Mouse (Mus musculus) cerebellum, adult 2 months (tissue): ENCODE measurements around the gene Gm49387.

Experiments
- CTCF ChIP-seq: fragments of 200-500 bp; IDR thresholded peaks from 2 replicates; pipeline ENCODE4 v1.5.1; 2011; ENCODE audit warnings: low read depth, mild to moderate bottlenecking, control low read depth, low read length, moderate library complexity, borderline replicate concordance; ENCODE audit not compliant: insufficient read depth
- POLR2A ChIP-seq: fragments of 200-500 bp; IDR thresholded peaks from 2 replicates; pipeline ENCODE4 v1.6.1; 2011; ENCODE audit warnings: low read length, control low read depth, borderline replicate concordance; ENCODE audit not compliant: insufficient read depth

DNA sequence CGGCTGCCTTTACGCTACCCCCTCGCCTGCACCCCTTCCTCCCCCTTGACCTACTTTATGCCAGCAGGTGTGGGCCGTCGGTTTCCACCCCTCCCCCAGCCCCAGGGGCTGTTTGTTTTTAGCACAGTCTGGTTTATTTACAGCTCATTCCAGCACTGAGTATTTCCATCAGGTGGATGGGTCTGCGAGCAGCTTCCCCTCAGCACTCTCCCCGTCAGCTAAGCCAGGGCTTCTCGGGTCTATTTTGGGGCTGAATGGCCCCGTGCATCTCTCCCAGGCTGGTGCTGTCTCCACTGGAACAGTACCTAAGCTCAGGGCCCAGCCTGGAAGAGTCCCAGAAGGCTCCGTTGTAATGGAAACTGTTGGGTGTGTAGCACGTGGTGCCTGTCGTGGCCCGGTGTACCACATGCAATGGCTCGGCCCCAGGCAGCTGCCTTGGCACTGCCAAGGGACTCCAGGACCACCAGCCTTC is 84.7 kb downstream of the Gm49387 start:
- TF ChIP-seq CTCF, result no peak
- no peak for TF ChIP-seq POLR2A
